Mouse (Mus musculus) right cerebral cortex, postnatal 10 days (tissue): Measurements from ENCODE around the gene Myo10.

Source experiments
- DNase-seq, 2 experiments: peaks; one replicate each; pipeline ENCODE4 v3.0.0; 2021; ENCODE audit warnings: low spot score in 2 of 2

Gene Myo10

GRCm38 (mm10) chr15:25761800-25762211 is 139.5 kb downstream of the Myo10 start:
- peak; percentile 72 to 86 for DNase-seq

GRCm38 (mm10) chr15:25762306-25762705 is 140.0 kb downstream of the Myo10 start:
- DNase-seq, result peak; percentile 72 to 74

GRCm38 (mm10) chr15:25763106-25763505 is 140.8 kb downstream of the Myo10 start:
- peak in 1 of 2 experiments; percentile 62 for DNase-seq

GRCm38 (mm10) chr15:25764653-25765352 is 142.5 kb downstream of the Myo10 start:
- DNase-seq, result no peak

- DNase-seq, result no peak
Observed at GRCm38 (mm10) chr15:25767777-25768176, 145.5 kb downstream of the Myo10 start.

- DNase-seq, result no peak
Observed at GRCm38 (mm10) chr15:25769524-25770255, 147.4 kb downstream of the Myo10 start.

GRCm38 (mm10) chr15:25771782-25772181 is 149.5 kb downstream of the Myo10 start:
- no peak for DNase-seq

GRCm38 (mm10) chr15:25773711-25774513 is 151.6 kb downstream of the Myo10 start:
- DNase-seq, result peak; percentile 80 to 86

GRCm38 (mm10) chr15:25778937-25779336 is 156.6 kb downstream of the Myo10 start:
- DNase-seq, result no peak

GRCm38 (mm10) chr15:25779522-25780191 is 157.3 kb downstream of the Myo10 start:
- no peak for DNase-seq

GRCm38 (mm10) chr15:25781053-25781452 is 158.7 kb downstream of the Myo10 start:
- DNase-seq, result no peak

GRCm38 (mm10) chr15:25785456-25786390 is 163.4 kb downstream of the Myo10 start:
- no peak for DNase-seq

- no peak for DNase-seq
Observed at GRCm38 (mm10) chr15:25787406-25787805, 165.1 kb downstream of the Myo10 start.

- DNase-seq, result no peak
Observed at GRCm38 (mm10) chr15:25787965-25788364, 165.6 kb downstream of the Myo10 start.

GRCm38 (mm10) chr15:25788565-25788964 is 166.2 kb downstream of the Myo10 start:
- DNase-seq, result no peak

GRCm38 (mm10) chr15:25789241-25789640 is 166.9 kb downstream of the Myo10 start:
- no peak for DNase-seq

- no peak for DNase-seq
Observed at GRCm38 (mm10) chr15:25791660-25792353, 169.5 kb downstream of the Myo10 start.

- no peak for DNase-seq
Observed at GRCm38 (mm10) chr15:25794123-25794522, 171.8 kb downstream of the Myo10 start.

- no peak for DNase-seq
Observed at GRCm38 (mm10) chr15:25795496-25795895, 173.2 kb downstream of the Myo10 start.

GRCm38 (mm10) chr15:25796353-25796752 is 174.0 kb downstream of the Myo10 start:
- no peak for DNase-seq
